In the genomic region with DNA sequence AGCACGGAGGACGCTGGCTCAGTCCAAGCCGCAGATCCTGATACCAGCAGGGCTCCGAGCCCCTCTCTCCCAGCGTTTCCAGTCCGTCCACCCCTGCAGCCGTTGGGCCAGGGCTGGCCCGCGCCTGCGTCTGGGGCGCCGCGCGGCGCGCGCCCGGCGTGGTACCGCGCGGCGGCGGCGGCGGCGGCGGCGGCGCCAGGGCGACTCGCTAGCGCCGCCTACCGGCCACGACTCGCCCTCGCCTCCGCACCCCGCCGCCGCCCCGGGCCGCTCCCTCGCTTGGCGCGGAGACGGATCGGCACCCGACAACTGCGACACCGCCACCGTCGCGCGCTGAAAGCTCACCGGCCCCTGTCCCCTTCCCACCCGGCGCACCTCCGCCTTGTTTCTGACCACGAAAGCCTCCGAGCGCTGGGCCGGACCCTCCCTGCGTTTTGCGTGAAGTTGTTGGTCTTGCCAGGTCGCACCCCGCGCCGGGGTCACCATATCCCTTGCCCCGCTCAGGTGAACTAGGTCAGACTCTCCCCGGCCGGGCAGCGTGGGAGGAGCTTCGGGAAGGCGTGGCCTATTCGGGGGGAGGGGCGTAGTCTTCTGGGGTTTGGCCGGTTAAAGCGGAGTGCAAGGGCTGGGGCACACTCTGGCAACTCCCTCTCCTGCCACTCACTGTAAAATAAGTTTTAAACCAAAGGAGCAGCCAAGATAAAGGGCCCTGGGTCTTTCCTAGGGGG, we compare ENCODE assay signal across 8 mouse cellular contexts. TPM values are rescaled to one million over a fixed set of nuclear protein-coding genes. Genes with fewer than 3 reads are reported as not detected.
DNase-seq lines count a peak whose midpoint lies in the region; ATAC-seq and TF ChIP-seq lines count a peak whose summit lies in the region.

Mif4gd (minus strand) TSS at position 560 of the 728 bp plus-strand sequence.

- peak; percentile 86 for ATAC-seq in forebrain, embryonic 12.5 days (ENCODE audit: low FRiP score)
- peak; percentile 84 for ATAC-seq in heart, embryonic 16.5 days (replicated peaks; ENCODE audit: extremely low read depth, insufficient read depth, low FRiP score)
- peak; percentile 86 for ATAC-seq in liver, embryonic 13.5 days (ENCODE audit: low read depth)
- ATAC-seq in stomach, embryonic 14.5 days (ENCODE audit: insufficient number of reproducible peaks, insufficient read depth, low FRiP score, low read depth) = peak; percentile 83

- no peak for TF ChIP-seq CTCF in E14TG2a.4 (conservative IDR thresholded peaks at IDR 0.05; ENCODE audit: low read length)

- peak within 1 kb of the TSS; percentile 87 for H3K4me2 ChIP-seq in forebrain, embryonic 12.5 days
- H3K4me2 ChIP-seq in heart, embryonic 16.5 days (ENCODE audit: low read depth, low read length) = peak within 1 kb of the TSS; percentile 88
- H3K4me2 ChIP-seq in liver, embryonic 13.5 days = peak within 1 kb of the TSS; percentile 93
- peak within 1 kb of the TSS; percentile 47 for H3K4me2 ChIP-seq in stomach, embryonic 14.5 days (replicated peaks; ENCODE audit: low read depth, low read length)

- WGBS in forebrain, embryonic 12.5 days = under 1% methylated on average over 80 of the region's 80 CpGs
- WGBS in heart, embryonic 16.5 days = under 1% methylated on average over 66 of the region's 80 CpGs
- under 1% methylated on average over 79 of the region's 80 CpGs for WGBS in liver, embryonic 13.5 days (ENCODE audit: insufficient replicate concordance)
- under 1% methylated on average over 42 of the region's 80 CpGs for WGBS in stomach, embryonic 14.5 days

- peaks cover 86% of the 10 kb centered on the region for H3K4me1 ChIP-seq in E14TG2a.4 (replicated peaks; ENCODE audit: low read depth, low read length)
- H3K4me1 ChIP-seq in forebrain, embryonic 12.5 days = peaks cover 21% of the 10 kb centered on the region
- H3K4me1 ChIP-seq in heart, embryonic 16.5 days (ENCODE audit: control insufficient read depth, insufficient read depth, low read length) = peaks cover 16% of the 10 kb centered on the region
- peaks cover 49% of the 10 kb centered on the region for H3K4me1 ChIP-seq in liver, embryonic 13.5 days (replicated peaks)
- peaks cover 15% of the 10 kb centered on the region; the same call in 1 of the 2 replicates for H3K4me1 ChIP-seq in stomach, embryonic 14.5 days (ENCODE audit: control insufficient read depth, insufficient read depth, low read length)

- peak within 1 kb of the TSS; percentile 86 for H3K27ac ChIP-seq in forebrain, embryonic 12.5 days
- H3K27ac ChIP-seq in heart, embryonic 16.5 days (ENCODE audit: low read length) = peak within 1 kb of the TSS; percentile 98
- peak within 1 kb of the TSS; percentile 98 for H3K27ac ChIP-seq in liver, embryonic 13.5 days
- H3K27ac ChIP-seq in stomach, embryonic 14.5 days (ENCODE audit: low read length) = peak within 1 kb of the TSS; percentile 92

- H3K9ac ChIP-seq in forebrain, embryonic 12.5 days = peak within 1 kb of the TSS; percentile 69
- peak within 1 kb of the TSS; percentile 91 for H3K9ac ChIP-seq in heart, embryonic 16.5 days (ENCODE audit: low read length)
- peak within 1 kb of the TSS; percentile 90 for H3K9ac ChIP-seq in liver, embryonic 13.5 days
- H3K9ac ChIP-seq in stomach, embryonic 14.5 days (replicated peaks; ENCODE audit: low read depth, low read length) = peak within 1 kb of the TSS; percentile 52

- peak; percentile 93 for DNase-seq in c-Kit-positive CD71-positive TER-119-positive erythroid progenitor cells, embryonic 14.5 days (ENCODE audit: low spot score)
- DNase-seq in kidney, postnatal 25 days = peak; percentile 96
- DNase-seq in liver, embryonic 13.5 days = peak; percentile 94
- peak; percentile 96 to 97 for DNase-seq in natural killer cell, adult 2 months (ENCODE audit: low spot score in 2 of 2)

- H3K4me3 ChIP-seq in E14TG2a.4 (replicated peaks; ENCODE audit: low read length) = peak within 1 kb of the TSS; percentile 91
- peak within 1 kb of the TSS; percentile 60 for H3K4me3 ChIP-seq in forebrain, embryonic 12.5 days (replicated peaks)
- peak within 1 kb of the TSS; percentile 83 for H3K4me3 ChIP-seq in heart, embryonic 16.5 days (ENCODE audit: low read length)
- peak within 1 kb of the TSS; percentile 77 for H3K4me3 ChIP-seq in liver, embryonic 13.5 days (replicated peaks)
- peak within 1 kb of the TSS; percentile 66 for H3K4me3 ChIP-seq in stomach, embryonic 14.5 days (ENCODE audit: low read depth, low read length)

- no peaks in the 10 kb centered on the region for H3K27me3 ChIP-seq in E14TG2a.4 (ENCODE audit: insufficient read depth, low read length)
- H3K27me3 ChIP-seq in forebrain, embryonic 12.5 days = peaks cover 5% of the 10 kb centered on the region; the same call in 1 of the 2 replicates
- no peaks in the 10 kb centered on the region for H3K27me3 ChIP-seq in heart, embryonic 16.5 days (ENCODE audit: control insufficient read depth, insufficient read depth, low read length)
- no peaks in the 10 kb centered on the region for H3K27me3 ChIP-seq in liver, embryonic 13.5 days
- no peaks in the 10 kb centered on the region for H3K27me3 ChIP-seq in stomach, embryonic 14.5 days (ENCODE audit: control insufficient read depth, insufficient read depth, low read length)

- peaks cover 66% of the 10 kb centered on the region for H3K36me3 ChIP-seq in E14TG2a.4 (ENCODE audit: insufficient read depth, low read length)
- peaks cover 39% of the 10 kb centered on the region for H3K36me3 ChIP-seq in forebrain, embryonic 12.5 days (replicated peaks)
- peaks cover 13% of the 10 kb centered on the region; the same call in 1 of the 2 replicates for H3K36me3 ChIP-seq in heart, embryonic 16.5 days (ENCODE audit: control insufficient read depth, insufficient read depth)
- peaks cover 47% of the 10 kb centered on the region for H3K36me3 ChIP-seq in liver, embryonic 13.5 days
- peaks cover 14% of the 10 kb centered on the region for H3K36me3 ChIP-seq in stomach, embryonic 14.5 days (ENCODE audit: control insufficient read depth, insufficient read depth, low read length)

- no peaks in the 10 kb centered on the region for H3K9me3 ChIP-seq in E14TG2a.4 (ENCODE audit: low read length)
- H3K9me3 ChIP-seq in forebrain, embryonic 12.5 days = no peaks in the 10 kb centered on the region
- no peaks in the 10 kb centered on the region for H3K9me3 ChIP-seq in heart, embryonic 16.5 days (replicated peaks; ENCODE audit: control insufficient read depth, low read length)
- H3K9me3 ChIP-seq in liver, embryonic 13.5 days (replicated peaks) = no peaks in the 10 kb centered on the region
- no peaks in the 10 kb centered on the region for H3K9me3 ChIP-seq in stomach, embryonic 14.5 days (ENCODE audit: control insufficient read depth, low read depth, low read length)

RNA-seq across cellular contexts. Expression of gene Mif4gd, which starts in this region (rescaled TPM):
- 15.2 and 16.5 TPM in 2 replicates for polyA plus RNA-seq in forebrain, embryonic 12.5 days (2016; fragmentation: Nextera tagmentation; extraction: Ambion mirVana)
- polyA plus RNA-seq in heart, embryonic 16.5 days (2015; fragmentation: Nextera tagmentation; extraction: Ambion mirVana) = 41.5 and 42.0 TPM in 2 replicates
- 26.8 and 30.3 TPM in 2 replicates for polyA plus RNA-seq in liver, embryonic 13.5 days (2015; fragmentation: Nextera tagmentation; extraction: Ambion mirVana)
- 33.4 and 35.1 TPM in 2 replicates for polyA plus RNA-seq in stomach, embryonic 14.5 days (2014; fragmentation: Nextera tagmentation; extraction: Ambion mirVana)

Comparison
In these comparisons a context has a peak if more than half of its experiments do, and no peak if none do; other contexts are left out.
1. Peak in every context shown above with its lines: DNase-seq, ATAC-seq, H3K4me3 ChIP-seq and H3K27ac ChIP-seq.